ENCODE assay signal across 13 mouse cellular contexts in the genomic region with DNA sequence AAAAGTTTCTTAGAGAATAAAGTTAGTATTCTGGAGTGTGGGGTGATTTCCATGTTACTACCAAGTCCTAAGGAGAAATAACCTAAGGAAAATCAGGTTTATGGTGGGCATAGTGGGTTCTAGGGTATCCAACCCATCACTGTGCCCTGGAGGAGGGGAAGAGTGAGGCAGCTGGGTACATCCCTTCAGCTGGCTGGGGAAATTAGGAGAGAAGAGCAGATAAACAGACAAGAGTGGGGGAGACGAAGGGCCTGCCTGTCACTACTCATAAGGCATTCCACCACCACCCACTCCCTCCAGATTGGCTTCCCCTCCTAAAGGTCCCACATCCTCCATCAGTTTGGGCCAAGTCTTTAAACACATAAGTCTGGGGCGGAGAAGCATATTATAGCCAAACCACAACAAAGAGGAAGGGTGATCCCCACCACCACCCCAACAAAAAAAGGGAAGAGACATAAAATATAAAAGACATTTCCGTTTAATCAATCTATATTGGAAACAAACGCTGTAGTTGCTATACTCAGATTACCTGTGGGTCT.
A peak's percentile ranks its signal among the peaks of the same experiment; 100 is the strongest.
DNase-seq lines count a peak whose midpoint lies in the region; ATAC-seq and TF ChIP-seq lines count a peak whose summit lies in the region.
"Had no signal": no experiment of that assay in that cellular context is flagged by ENCODE, and none has a peak within 500 bp of the region (broad histone marks: within the 10 kb centered on the region; RNA-seq: fewer than 3 reads in every experiment).

No protein-coding gene starts in this region.

- H3K4me3 ChIP-seq in forebrain, embryonic 10.5 days: no peak overlapping the region
- H3K4me3 ChIP-seq in forebrain, embryonic 13.5 days: no peak overlapping the region
- H3K4me3 ChIP-seq in thymus, adult 2 months (ENCODE audit: control insufficient read depth, insufficient read depth, low read length): no peak overlapping the region
- no peak overlapping the region for H3K4me3 ChIP-seq in limb, embryonic 11.5 days (ENCODE audit: low read depth, low read length)
- H3K4me3 ChIP-seq: left cerebral cortex, adult 2 months had no signal

- ATAC-seq in forebrain, embryonic 13.5 days: no peak
- no peak for ATAC-seq in limb, embryonic 11.5 days (ENCODE audit: insufficient number of reproducible peaks, low FRiP score, low TSS enrichment, low read depth)
- ATAC-seq: intestine, postnatal 0 days had no signal

- no peak for TF ChIP-seq POLR2A in thymus, adult 2 months (IDR thresholded peaks at IDR 0.05; ENCODE audit: control insufficient read depth, extremely low read depth, insufficient read depth, low read length, poor library complexity)

- H3K9me3 ChIP-seq in forebrain, embryonic 10.5 days: no peaks in the 10 kb centered on the region
- H3K9me3 ChIP-seq in forebrain, embryonic 13.5 days (replicated peaks): no peaks in the 10 kb centered on the region
- H3K9me3 ChIP-seq in limb, embryonic 11.5 days (ENCODE audit: control insufficient read depth, low read length): no peaks in the 10 kb centered on the region

- no peak overlapping the region for H3K9ac ChIP-seq in forebrain, embryonic 13.5 days
- H3K9ac ChIP-seq in limb, embryonic 11.5 days (ENCODE audit: low read length): no peak overlapping the region

- no peak for DNase-seq in forebrain, embryonic 10.5 days (ENCODE audit: extremely low spot score, low spot score)
- peak; percentile 17 for DNase-seq in thymus, adult 2 months
- DNase-seq in thymus, postnatal 25 days: no peak
- DNase-seq in limb, embryonic 11.5 days (ENCODE audit: low spot score): no peak
- DNase-seq in splenic B cell, adult 2 months (ENCODE audit: low read depth, low spot score): peak; percentile 31
- DNase-seq in layer of hippocampus, adult 18-20 months (ENCODE audit: low spot score in 2 of 2): no peak
- no peak for DNase-seq in right cerebral cortex, postnatal 14 days
- DNase-seq: cerebellum, postnatal 25 days; kidney, postnatal 25 days had no signal

- no peak for TF ChIP-seq CTCF in thymus, adult 2 months (IDR thresholded peaks at IDR 0.05; ENCODE audit: borderline replicate concordance, control insufficient read depth, extremely low read depth, insufficient read depth, low read length, poor library complexity)

- H3K4me2 ChIP-seq in forebrain, embryonic 13.5 days: no peak overlapping the region
- H3K4me2 ChIP-seq in limb, embryonic 11.5 days (ENCODE audit: low read depth, severe bottlenecking): no peak overlapping the region

- H3K4me1 ChIP-seq in forebrain, embryonic 10.5 days: peaks cover 37% of the 10 kb centered on the region
- peaks cover 36% of the 10 kb centered on the region for H3K4me1 ChIP-seq in forebrain, embryonic 13.5 days
- peaks cover 30% of the 10 kb centered on the region for H3K4me1 ChIP-seq in thymus, adult 2 months (replicated peaks; ENCODE audit: control insufficient read depth, insufficient read depth, low read length)
- H3K4me1 ChIP-seq in limb, embryonic 11.5 days (ENCODE audit: control insufficient read depth, insufficient read depth, low read length): peaks cover 20% of the 10 kb centered on the region

- WGBS in forebrain, embryonic 10.5 days: 89% methylated on average over 4 of the region's 4 CpGs
- 93% methylated on average over 4 of the region's 4 CpGs for WGBS in forebrain, embryonic 13.5 days
- WGBS in thymus, adult 2 months: 20% methylated on average over 4 of the region's 4 CpGs
- WGBS in limb, embryonic 11.5 days: 80% methylated on average over 4 of the region's 4 CpGs

- H3K27ac ChIP-seq in forebrain, embryonic 10.5 days: peak overlapping the region; percentile 48; the same call in 1 of the 2 replicates
- H3K27ac ChIP-seq in forebrain, embryonic 13.5 days: no peak overlapping the region
- H3K27ac ChIP-seq in thymus, adult 2 months (ENCODE audit: control insufficient read depth, insufficient read depth, low read length): peak overlapping the region; percentile 80
- 0 out of 2 replicates have a peak overlapping the region, but pooled peaks have one; percentile 40 for H3K27ac ChIP-seq in limb, embryonic 11.5 days (replicated peaks; ENCODE audit: low read depth, low read length)
- H3K27ac ChIP-seq: left cerebral cortex, adult 2 months; macrophage had no signal

- H3K36me3 ChIP-seq in forebrain, embryonic 10.5 days (replicated peaks): peaks cover 23% of the 10 kb centered on the region
- H3K36me3 ChIP-seq in forebrain, embryonic 13.5 days (ENCODE audit: poor library complexity, severe bottlenecking): peaks cover 8% of the 10 kb centered on the region
- H3K36me3 ChIP-seq in thymus, adult 2 months (ENCODE audit: control insufficient read depth, insufficient read depth, low read length): no peaks in the 10 kb centered on the region
- H3K36me3 ChIP-seq in limb, embryonic 11.5 days (ENCODE audit: control insufficient read depth, insufficient read depth, low read length): no peaks in the 10 kb centered on the region
- no peaks in the 10 kb centered on the region for H3K36me3 ChIP-seq in splenic B cell, adult 2 months (ENCODE audit: control insufficient read depth, insufficient read depth, low read length, poor library complexity, severe bottlenecking)

- H3K27me3 ChIP-seq in forebrain, embryonic 10.5 days (ENCODE audit: poor library complexity, severe bottlenecking): no peaks in the 10 kb centered on the region
- H3K27me3 ChIP-seq in forebrain, embryonic 13.5 days: no peaks in the 10 kb centered on the region
- no peaks in the 10 kb centered on the region for H3K27me3 ChIP-seq in thymus, adult 2 months (ENCODE audit: control insufficient read depth, insufficient read depth, low read length)
- no peaks in the 10 kb centered on the region for H3K27me3 ChIP-seq in limb, embryonic 11.5 days (ENCODE audit: control insufficient read depth, insufficient read depth, low read length)
- no peaks in the 10 kb centered on the region for H3K27me3 ChIP-seq in splenic B cell, adult 2 months (ENCODE audit: control insufficient read depth, insufficient read depth, low read length, poor library complexity, severe bottlenecking)

Comparison
In these comparisons a context has a peak if more than half of its experiments do, and no peak if none do; other contexts are left out.
1. DNase-seq: peak in thymus, adult 2 months (single experiment) and splenic B cell, adult 2 months (single experiment); none in forebrain, embryonic 10.5 days (single experiment), thymus, postnatal 25 days (single experiment), limb, embryonic 11.5 days (single experiment), layer of hippocampus, adult 18-20 months (0 of 2) and right cerebral cortex, postnatal 14 days (single experiment).